Mouse (Mus musculus): ENCODE measurements around the gene Cox19.

- no peak for TF ChIP-seq CTCF (IDR thresholded peaks at IDR 0.05; ENCODE audit: control insufficient read depth, insufficient read depth, insufficient read length)
- no peak for TF ChIP-seq MYOD1 (IDR thresholded peaks at IDR 0.05; ENCODE audit: control insufficient read depth, insufficient read length, low read depth)
- TF ChIP-seq MAX (IDR thresholded peaks at IDR 0.05) = no peak
- TF ChIP-seq CEBPB (IDR thresholded peaks at IDR 0.05; ENCODE audit: low read depth) = no peak
- no peak for TF ChIP-seq USF1 (IDR thresholded peaks at IDR 0.05; ENCODE audit: low read depth)
- no peak for TF ChIP-seq MYOG (IDR thresholded peaks at IDR 0.05; ENCODE audit: control insufficient read depth, extremely low read depth, insufficient read length)
Observed at GRCm38 (mm10) chr5:139368638-139369320, 17.6 kb upstream of the Cox19 start.

Measured in C2C12 (cell line).